Mouse (Mus musculus): ENCODE results near the gene Plppr1. TPM values are rescaled to one million over a fixed set of nuclear protein-coding genes. Genes with fewer than 3 reads are reported as not detected.

Plppr1 gene
- total and polyA plus RNA-seq, 3 experiments = not detected

- no peaks in the 10 kb centered on the region for H3K9me3 ChIP-seq (replicated peaks; ENCODE audit: low read length)
- H3K27me3 ChIP-seq (replicated peaks) = no peaks in the 10 kb centered on the region
- no peak overlapping the region for H3K4me3 ChIP-seq (replicated peaks in 1 of 3; ENCODE audit: low read depth in 2 of 3, low read length in 2 of 3, poor library complexity in 1 of 3)
- TF ChIP-seq MAZ (IDR thresholded peaks at IDR 0.05; ENCODE audit: low read depth, low read length) = no peak
- TF ChIP-seq NRF1 (IDR thresholded peaks at IDR 0.05; ENCODE audit: low read depth, low read length) = no peak
- TF ChIP-seq ETS1 (conservative IDR thresholded peaks at IDR 0.05; ENCODE audit: low read depth, low read length) = no peak
- TF ChIP-seq ZMIZ1 (IDR thresholded peaks at IDR 0.05; ENCODE audit: low read depth, low read length) = no peak
- TF ChIP-seq CTCF (conservative IDR thresholded peaks at IDR 0.05 in 1 of 2, IDR thresholded peaks at IDR 0.05 in 1 of 2; ENCODE audit: low read depth in 2 of 2, low read length in 2 of 2) = no peak
- no peak for TF ChIP-seq RCOR1 (conservative IDR thresholded peaks at IDR 0.05; ENCODE audit: low read depth, low read length)
- no peak for TF ChIP-seq CHD2 (IDR thresholded peaks at IDR 0.05; ENCODE audit: low read length)
- no peak for TF ChIP-seq SIN3A (IDR thresholded peaks at IDR 0.05; ENCODE audit: low read length)
- no peak for TF ChIP-seq USF2 (conservative IDR thresholded peaks at IDR 0.05; ENCODE audit: low read depth, low read length)
- TF ChIP-seq PAX5 (IDR thresholded peaks at IDR 0.05; ENCODE audit: low read length) = no peak
- no peak overlapping the region for H3K9ac ChIP-seq (ENCODE audit: insufficient read depth, low read depth)
- in situ Hi-C loops (cut with MboI; ENCODE audit: low pct_ligation_motif_present, low pct_unique_long_range_greater_than_20kb, low sequenced_read_pairs) = no loop called here
- no peaks in the 10 kb centered on the region for H3K36me3 ChIP-seq (replicated peaks in 1 of 2; ENCODE audit: control insufficient read depth in 1 of 2, insufficient read depth in 1 of 2, low read length in 1 of 2)
- H3K27ac ChIP-seq (ENCODE audit: insufficient read depth, low read depth) = no peak overlapping the region
- no peak overlapping the region for H3K4me2 ChIP-seq (ENCODE audit: insufficient read depth, low read depth, poor library complexity, severe bottlenecking)
- dilution Hi-C loops (cut with MboI; ENCODE audit: extremely low pct_ligation_motif_present, extremely low pct_unique_long_range_greater_than_20kb, low sequenced_read_pairs) = no loop called here
- no peaks in the 10 kb centered on the region for H3K79me2 ChIP-seq (replicated peaks; ENCODE audit: control insufficient read depth, extremely low read depth, insufficient read depth, poor library complexity, severe bottlenecking)
- peaks cover 0 to 8% of the 10 kb centered on the region in 2 experiments; a peak in 1 of 4 replicates for H3K4me1 ChIP-seq (ENCODE audit: control insufficient read depth in 1 of 2, insufficient read depth in 2 of 2)
- DNase-seq (ENCODE audit: extremely low read depth) = no peak
Observed at GRCm38 (mm10) chr4:49245274-49245673, 186.2 kb downstream of the Plppr1 start.

- Histone ChIP-seq H3K4me3 (replicated peaks in 1 of 3; ENCODE audit: low read depth in 2 of 3, low read length in 2 of 3, poor library complexity in 1 of 3) (no peak overlapping the region), H3K9ac (ENCODE audit: insufficient read depth, low read depth) (no peak overlapping the region), H3K4me2 (ENCODE audit: insufficient read depth, low read depth, poor library complexity, severe bottlenecking) (no peak overlapping the region), H3K9me3 (replicated peaks; ENCODE audit: low read length) (no peaks in the 10 kb centered on the region), H3K27ac (ENCODE audit: insufficient read depth, low read depth) (no peak overlapping the region), H3K27me3 (replicated peaks) (no peaks in the 10 kb centered on the region), H3K79me2 (replicated peaks; ENCODE audit: control insufficient read depth, extremely low read depth, insufficient read depth, poor library complexity, severe bottlenecking) (no peaks in the 10 kb centered on the region), H3K36me3 (replicated peaks in 1 of 2; ENCODE audit: control insufficient read depth in 1 of 2, insufficient read depth in 1 of 2, low read length in 1 of 2) (no peaks in the 10 kb centered on the region), H3K4me1 (ENCODE audit: control insufficient read depth in 1 of 2, insufficient read depth in 2 of 2) (no peaks in the 10 kb centered on the region)
- in situ Hi-C loops (cut with MboI; ENCODE audit: low pct_ligation_motif_present, low pct_unique_long_range_greater_than_20kb, low sequenced_read_pairs) (no loop called here), dilution Hi-C loops (cut with MboI; ENCODE audit: extremely low pct_ligation_motif_present, extremely low pct_unique_long_range_greater_than_20kb, low sequenced_read_pairs) (no loop called here)
- no peak for DNase-seq (ENCODE audit: extremely low read depth)
- TF ChIP-seq RAD21 (IDR thresholded peaks at IDR 0.05; ENCODE audit: low read depth, low read length) (peak; percentile 58), ELF1 (IDR thresholded peaks at IDR 0.05; ENCODE audit: low read depth, low read length) (no peak), ZNF384 (IDR thresholded peaks at IDR 0.05; ENCODE audit: low read depth, low read length) (no peak), NELFE (IDR thresholded peaks at IDR 0.05; ENCODE audit: low read depth, low read length) (no peak), GABPA (IDR thresholded peaks at IDR 0.05; ENCODE audit: insufficient replicate concordance, low read depth, low read length) (no peak), ZMIZ1 (IDR thresholded peaks at IDR 0.05; ENCODE audit: low read depth, low read length) (no peak), CTCF (conservative IDR thresholded peaks at IDR 0.05 in 1 of 2, IDR thresholded peaks at IDR 0.05 in 1 of 2; ENCODE audit: low read depth in 2 of 2, low read length in 2 of 2) (peak in 1 of 2 experiments; percentile 53; a peak in 2 of 4 replicates), TCF12 (IDR thresholded peaks at IDR 0.05; ENCODE audit: low read depth, low read length) (no peak), UBTF (IDR thresholded peaks at IDR 0.05; ENCODE audit: low read depth, low read length) (no peak), USF2 (conservative IDR thresholded peaks at IDR 0.05; ENCODE audit: low read depth, low read length) (no peak), SMC3 (IDR thresholded peaks at IDR 0.05; ENCODE audit: low read depth, low read length) (peak; percentile 29; the same call in 1 of the 2 replicates), POLR2A (IDR thresholded peaks at IDR 0.05; ENCODE audit: low read depth, low read length) (no peak), ZC3H11A (IDR thresholded peaks at IDR 0.05; ENCODE audit: low read depth, low read length) (no peak), MAFK (IDR thresholded peaks at IDR 0.05; ENCODE audit: insufficient replicate concordance, low read length) (no peak), TBP (conservative IDR thresholded peaks at IDR 0.05; ENCODE audit: low read depth, low read length) (no peak), MYC (IDR thresholded peaks at IDR 0.05; ENCODE audit: low read depth, low read length) (no peak), IRF4 (IDR thresholded peaks at IDR 0.05; ENCODE audit: low read depth, low read length) (no peak), ETS1 (conservative IDR thresholded peaks at IDR 0.05; ENCODE audit: low read depth, low read length) (no peak), ZKSCAN1 (IDR thresholded peaks at IDR 0.05; ENCODE audit: borderline replicate concordance, low read depth, low read length) (no peak)
Observed at GRCm38 (mm10) chr4:49251262-49251661, 192.2 kb downstream of the Plppr1 start.
